Mouse (Mus musculus): Measurements from ENCODE around the gene Palm2.

- no peak for TF ChIP-seq CTCF (IDR thresholded peaks at IDR 0.05; ENCODE audit: insufficient read depth, low read length)
- TF ChIP-seq POLR2A (IDR thresholded peaks at IDR 0.05; ENCODE audit: borderline replicate concordance, extremely low read depth, low read depth, low read length), result no peak
Observed at GRCm38 (mm10) chr4:57703574-57704470, 269.8 kb downstream of the Palm2 start.
